Mouse (Mus musculus) lung, postnatal 0 days (tissue): ENCODE measurements around the gene Naa38. TPM values are rescaled to one million over a fixed set of nuclear protein-coding genes. Genes with fewer than 3 reads are reported as not detected.

ENCODE experiments used
- ATAC-seq: fragments of 200-750 bp; cut with Nextera tagmentation; 2 replicates; pipeline ENCODE4 v1.8.0; 2017; ENCODE audit warnings: moderate library complexity
- DNase-seq: peaks from one replicate; pipeline ENCODE4 v3.0.0-alpha.2; 2016; ENCODE audit warnings: low spot score
- H3K27ac ChIP-seq: fragments of 300-500 bp; sonication (generic); 2 replicates; pipeline ENCODE4 v1.5.1; 2014; ENCODE audit warnings: antibody characterized with exemption, mild to moderate bottlenecking, low read length, mixed read lengths
- H3K27me3 ChIP-seq: fragments of 300-500 bp; sonication (generic); replicated peaks from 2 replicates; pipeline ENCODE4 v1.6.1; 2014; ENCODE audit warnings: low read length, mixed read lengths; ENCODE audit not compliant: insufficient read depth
- H3K36me3 ChIP-seq: fragments of 300-500 bp; sonication (generic); 2 replicates; pipeline ENCODE4 v1.6.1; 2014; ENCODE audit warnings: low read length, mixed read lengths; ENCODE audit not compliant: insufficient read depth
- H3K4me1 ChIP-seq: fragments of 300-500 bp; sonication (generic); 2 replicates; pipeline ENCODE4 v1.6.1; 2014; ENCODE audit warnings: antibody characterized with exemption, low read depth, low read length, mixed read lengths; ENCODE audit not compliant: insufficient read depth
- H3K4me2 ChIP-seq: fragments of 300-500 bp; sonication (generic); replicated peaks from 2 replicates; pipeline ENCODE4 v1.6.1; 2014; ENCODE audit warnings: low read depth, mild to moderate bottlenecking, low read length, moderate library complexity, mixed read lengths
- H3K4me3 ChIP-seq: fragments of 300-500 bp; sonication (generic); 2 replicates; pipeline ENCODE4 v1.5.1; 2014; ENCODE audit warnings: low read depth, low read length
- H3K9ac ChIP-seq: fragments of 300-500 bp; sonication (generic); replicated peaks from 2 replicates; pipeline ENCODE4 v1.6.1; 2014; ENCODE audit warnings: low read depth, mild to moderate bottlenecking
- H3K9me3 ChIP-seq: fragments of 300-500 bp; sonication (generic); 2 replicates; pipeline ENCODE4 v1.6.1; 2016; ENCODE audit warnings: low read length, mixed read lengths
- CTCF ChIP-seq: IDR thresholded peaks from 2 replicates; pipeline ENCODE4 v1.5.1; 2016; ENCODE audit warnings: antibody characterized with exemption, mild to moderate bottlenecking
- EP300 ChIP-seq: IDR thresholded peaks from 2 replicates; pipeline ENCODE4 v1.6.1; 2016; ENCODE audit warnings: antibody characterized with exemption, mild to moderate bottlenecking, control low read depth
- WGBS: fragments of 180-500 bp; shearing (Covaris S2); extraction: QIAGEN DNeasy Blood & Tissue Kit; methylation state at CpG from one replicate; pipeline ENCODE4 v1.1.7; 2014; 5-methylcytosine and 5-hydroxymethylcytosine counted together
- polyA plus RNA-seq: library from polyadenylated mRNA; unstranded; fragments of >200 nt; fragmentation: Nextera tagmentation; extraction: Ambion mirVana; gene quantifications from 2 replicates; pipeline ENCODE4 v1.2.1, GENCODE M21; 2015

The Naa38 gene
- polyA plus RNA-seq, 1 experiment from 2014 or later = 142 TPM

- Histone ChIP-seq H3K27ac (peak overlapping the region; percentile 89), H3K4me2 (peak overlapping the region; percentile 96), H3K36me3 (no peaks in the 10 kb centered on the region), H3K9ac (peak overlapping the region; percentile 29), H3K9me3 (no peaks in the 10 kb centered on the region), H3K4me1 (peaks cover 13% of the 10 kb centered on the region), H3K4me3 (peak overlapping the region; percentile 54), H3K27me3 (no peaks in the 10 kb centered on the region)
- TF ChIP-seq EP300 = no peak
- TF ChIP-seq CTCF = peak; percentile 73
- no peak for ATAC-seq
- DNase-seq = peak; percentile 74
- under 1% methylated on average over 19 of the region's 19 CpGs for WGBS
These were observed 24.1 kb downstream of the Naa38 start for GRCm38 (mm10) chr11:69419443-69419812.

DNA sequence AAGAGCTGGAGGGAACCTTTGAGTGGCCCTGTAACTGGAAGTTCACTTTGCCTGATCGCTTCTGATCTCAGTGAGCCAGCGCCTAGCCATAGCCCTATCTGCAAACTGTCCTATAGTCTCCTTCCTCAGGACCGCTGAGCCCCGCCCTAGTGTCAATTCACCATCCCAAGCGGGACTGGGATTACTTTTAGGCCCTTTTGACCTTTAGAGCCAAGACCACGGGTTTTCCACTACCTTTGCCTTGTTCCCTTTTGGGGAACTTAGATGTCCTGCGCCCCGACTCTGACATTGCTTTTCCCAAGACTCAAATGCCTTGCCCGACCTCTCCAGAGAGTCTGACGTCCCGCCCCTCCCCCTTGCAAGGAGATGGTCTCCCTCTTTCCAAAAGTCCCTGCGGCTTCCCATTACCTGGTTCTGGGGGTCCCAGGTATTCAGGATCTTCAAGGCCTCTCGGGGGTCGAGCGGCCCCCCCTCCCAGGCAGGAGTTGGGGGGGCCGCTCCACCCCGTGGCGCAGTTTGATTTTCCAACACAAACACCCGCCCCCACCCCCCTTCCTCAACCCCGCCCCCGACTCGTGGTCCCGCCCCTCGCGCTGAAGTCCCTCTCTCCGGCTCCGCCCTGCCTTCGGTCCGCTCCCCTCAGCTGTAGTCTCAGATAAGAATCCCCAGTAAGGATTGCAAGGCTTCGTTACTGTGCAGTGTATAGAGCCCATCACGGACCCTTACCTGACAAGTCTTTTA is 24.7 kb downstream of the Naa38 start:
- under 1% methylated on average over 28 of the region's 31 CpGs for WGBS

DNA sequence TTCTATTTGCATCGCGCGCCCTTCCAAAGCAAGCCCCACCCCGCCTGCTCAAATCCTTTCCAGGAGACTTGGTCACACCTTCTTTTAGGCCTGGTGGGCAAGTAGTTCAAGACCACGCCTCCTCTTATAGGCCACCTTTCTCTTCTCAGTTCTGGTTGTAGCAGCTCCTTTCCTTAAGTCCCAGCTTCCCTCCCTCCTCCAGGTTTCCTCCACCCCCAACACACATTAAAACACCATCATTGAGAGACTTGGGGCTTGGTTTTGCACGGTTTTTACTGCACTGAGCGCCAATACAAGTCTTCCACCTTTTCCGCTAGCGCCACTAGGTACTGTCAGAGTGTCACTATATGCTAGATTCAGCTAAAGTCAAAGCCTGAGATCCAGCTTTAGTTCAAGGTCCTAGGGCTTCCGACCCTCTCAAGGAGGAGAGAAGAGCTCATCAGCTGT is 25.3 kb downstream of the Naa38 start:
- H3K27ac ChIP-seq = peak overlapping the region; percentile 89; the same call in 1 of the 2 replicates
- H3K36me3 ChIP-seq = no peaks in the 10 kb centered on the region
- H3K9me3 ChIP-seq = no peaks in the 10 kb centered on the region
- H3K4me2 ChIP-seq = peak overlapping the region; percentile 96
- TF ChIP-seq EP300 (no peak), CTCF (no peak)
- no peaks in the 10 kb centered on the region for H3K27me3 ChIP-seq
- WGBS = 16% methylated on average over 10 of the region's 10 CpGs
- H3K4me1 ChIP-seq = peaks cover 6% of the 10 kb centered on the region; the same call in 1 of the 2 replicates
- DNase-seq (no peak), ATAC-seq (no peak)
- peak overlapping the region; percentile 54 for H3K4me3 ChIP-seq
- H3K9ac ChIP-seq = no peak overlapping the region

More for the DNA sequence above, 24.7 kb downstream of the Naa38 start:
- Histone ChIP-seq H3K4me1 (peaks cover 7% of the 10 kb centered on the region), H3K27ac (peak overlapping the region; percentile 89), H3K36me3 (no peaks in the 10 kb centered on the region), H3K4me3 (peak overlapping the region; percentile 54), H3K9ac (peak overlapping the region; percentile 29), H3K4me2 (peak overlapping the region; percentile 96), H3K9me3 (no peaks in the 10 kb centered on the region), H3K27me3 (no peaks in the 10 kb centered on the region)
- ATAC-seq (no peak), DNase-seq (peak; percentile 78)
- TF ChIP-seq CTCF (no peak), EP300 (no peak)

DNA sequence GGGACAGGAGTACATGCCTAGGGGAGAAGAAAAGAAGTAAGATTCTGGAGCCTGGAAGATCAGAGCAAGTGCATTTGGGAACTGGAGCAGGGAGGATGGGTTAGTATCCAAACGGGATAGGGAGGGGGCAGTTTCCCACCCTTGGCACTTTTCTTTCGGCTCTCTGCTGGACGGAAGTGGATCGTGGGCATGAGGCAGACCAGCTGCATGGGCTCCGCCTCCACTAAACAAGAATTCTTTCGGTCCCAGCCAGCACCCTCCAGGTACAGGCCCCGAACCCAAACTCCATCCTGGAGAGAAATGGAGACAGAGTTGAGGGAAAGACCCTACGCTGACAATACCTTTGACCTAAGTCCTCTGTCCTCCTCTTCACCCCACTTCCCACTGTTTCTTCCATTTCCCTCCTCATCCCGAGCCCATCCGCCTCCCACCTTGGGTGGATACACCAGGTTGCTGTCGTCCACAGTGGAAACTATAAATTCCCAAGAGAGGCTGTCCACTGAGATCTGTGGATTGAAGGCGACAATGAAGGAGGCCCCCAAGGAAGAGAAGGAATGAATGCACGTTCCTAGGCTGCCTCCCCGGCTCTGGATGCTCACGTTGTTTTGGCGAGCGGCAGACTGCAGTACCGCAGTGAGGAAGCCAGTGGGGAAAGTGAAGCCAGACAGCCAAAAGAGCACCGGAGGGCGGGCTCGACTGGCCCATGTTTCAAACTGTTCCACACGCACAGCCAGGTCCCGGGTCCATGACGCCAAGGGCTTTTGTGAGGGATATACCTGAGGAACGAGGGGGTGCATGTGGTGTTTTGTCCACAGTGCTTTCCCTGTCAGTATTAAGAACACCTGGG is 26.1 kb downstream of the Naa38 start:
- Histone ChIP-seq H3K4me1 (peaks cover 6% of the 10 kb centered on the region; the same call in 1 of the 2 replicates), H3K27ac (no peak overlapping the region), H3K36me3 (no peaks in the 10 kb centered on the region), H3K9ac (no peak overlapping the region), H3K4me3 (no peak overlapping the region), H3K9me3 (no peaks in the 10 kb centered on the region), H3K4me2 (no peak overlapping the region), H3K27me3 (no peaks in the 10 kb centered on the region)
- no peak for DNase-seq
- 21% methylated on average over 24 of the region's 25 CpGs for WGBS
- no peak for ATAC-seq
- TF ChIP-seq CTCF (no peak), EP300 (no peak)

- no peak for TF ChIP-seq CTCF
- TF ChIP-seq EP300 = no peak
These were observed 27.6 kb downstream of the Naa38 start for GRCm38 (mm10) chr11:69422842-69423241.

GRCm38 (mm10) chr11:69423885-69424284 is 28.6 kb downstream of the Naa38 start:
- ATAC-seq (no peak), DNase-seq (no peak)
- 60% methylated on average over 6 of the region's 6 CpGs for WGBS
- H3K4me3 ChIP-seq = no peak overlapping the region
- H3K9ac ChIP-seq = no peak overlapping the region
- 0 out of 2 replicates have a peak, but pooled peaks cover 6% of the 10 kb centered on the region for H3K4me1 ChIP-seq
- H3K27me3 ChIP-seq = no peaks in the 10 kb centered on the region
- no peak overlapping the region for H3K4me2 ChIP-seq
- no peaks in the 10 kb centered on the region for H3K36me3 ChIP-seq
- no peaks in the 10 kb centered on the region for H3K9me3 ChIP-seq
- no peak overlapping the region for H3K27ac ChIP-seq
- no peak for TF ChIP-seq EP300

More at GRCm38 (mm10) chr11:69422842-69423241, 27.6 kb downstream of the Naa38 start:
- Histone ChIP-seq H3K36me3 (no peaks in the 10 kb centered on the region), H3K4me3 (no peak overlapping the region), H3K9ac (no peak overlapping the region), H3K4me1 (0 out of 2 replicates have a peak, but pooled peaks cover 6% of the 10 kb centered on the region), H3K27ac (no peak overlapping the region), H3K4me2 (no peak overlapping the region), H3K27me3 (no peaks in the 10 kb centered on the region), H3K9me3 (no peaks in the 10 kb centered on the region)
- DNase-seq = no peak
- 87% methylated on average over 10 of the region's 10 CpGs for WGBS
- no peak for ATAC-seq
